Mouse (Mus musculus) frontal cortex, postnatal 25 days (tissue): ENCODE results near the gene Magi1.

Experiments used
- DNase-seq, 2 experiments: peaks; one replicate each; pipeline ENCODE4 v3.0.0; 2022; ENCODE audit warnings: low spot score in 2 of 2

Magi1 gene

DNA sequence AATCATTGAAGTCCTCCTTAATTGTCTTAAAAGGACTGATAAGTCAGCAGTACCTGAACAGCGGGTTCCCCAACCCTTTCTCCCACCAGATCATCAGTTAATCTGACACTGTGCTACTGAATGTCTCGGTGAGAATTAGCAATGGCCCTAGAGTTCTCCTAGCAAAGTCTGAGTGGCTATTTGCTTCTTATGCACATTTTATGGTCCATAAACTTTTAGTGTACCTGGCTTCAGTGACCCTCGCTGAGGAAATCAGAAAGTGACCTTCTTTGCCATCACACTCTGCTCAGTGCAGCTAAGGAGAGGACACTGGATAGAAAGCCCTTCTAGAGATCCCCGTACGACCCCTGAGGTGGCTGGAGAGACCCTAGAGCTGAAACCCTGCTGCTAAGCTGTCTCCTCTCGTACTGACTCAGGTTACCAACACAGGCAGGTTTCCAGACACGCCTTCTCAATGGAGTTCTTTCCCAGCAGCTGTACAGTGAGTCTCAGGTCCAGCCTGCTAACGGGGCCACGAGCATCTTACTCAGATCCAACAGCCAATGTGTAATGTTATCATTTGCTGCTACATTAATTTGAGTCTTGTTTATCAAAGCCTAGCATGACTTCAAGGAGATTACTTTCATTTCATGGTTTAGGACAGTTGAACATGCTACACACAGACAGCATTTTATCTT, 461.4 kb downstream of the Magi1 start:
- no peak for DNase-seq

DNA sequence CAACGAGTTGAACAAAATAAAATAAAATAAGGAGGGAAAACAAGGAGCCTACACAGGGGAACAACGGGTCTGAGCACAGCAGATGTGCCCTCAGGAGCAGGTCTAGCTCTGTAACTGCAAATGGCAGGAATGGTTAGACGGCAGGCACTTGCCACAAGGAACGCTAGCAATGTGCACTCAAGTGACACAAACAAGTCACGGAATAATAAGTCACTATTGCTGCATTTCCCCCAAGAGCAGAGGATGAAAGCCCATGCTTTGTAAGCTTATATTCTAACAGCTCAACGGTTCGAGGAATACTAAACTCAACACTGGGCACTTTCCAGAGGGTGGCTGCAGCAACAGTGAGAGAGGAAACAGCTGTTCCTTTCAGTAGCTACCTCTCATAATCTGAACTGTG, 462.2 kb downstream of the Magi1 start:
- DNase-seq = no peak

DNA sequence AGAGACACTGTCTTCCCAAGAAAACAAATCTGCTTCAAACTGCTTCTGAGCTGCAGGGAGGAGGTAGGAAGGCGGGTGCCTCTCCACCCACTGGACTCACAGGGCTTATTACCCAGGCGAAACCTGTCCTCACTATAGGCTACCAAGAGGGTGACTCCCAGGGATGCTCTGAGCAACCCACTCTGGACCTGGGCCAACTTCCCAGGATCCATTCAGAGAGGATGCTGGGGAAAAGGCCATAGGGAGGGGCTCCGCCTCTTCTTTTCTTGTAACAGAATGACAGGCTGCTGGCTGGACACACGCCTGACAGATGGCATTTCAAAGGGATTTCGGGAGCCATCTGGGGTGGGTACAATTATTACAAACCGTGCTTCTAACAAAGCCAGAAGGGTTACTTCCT, 463.8 kb downstream of the Magi1 start:
- DNase-seq = peak; percentile 36 to 40

DNA sequence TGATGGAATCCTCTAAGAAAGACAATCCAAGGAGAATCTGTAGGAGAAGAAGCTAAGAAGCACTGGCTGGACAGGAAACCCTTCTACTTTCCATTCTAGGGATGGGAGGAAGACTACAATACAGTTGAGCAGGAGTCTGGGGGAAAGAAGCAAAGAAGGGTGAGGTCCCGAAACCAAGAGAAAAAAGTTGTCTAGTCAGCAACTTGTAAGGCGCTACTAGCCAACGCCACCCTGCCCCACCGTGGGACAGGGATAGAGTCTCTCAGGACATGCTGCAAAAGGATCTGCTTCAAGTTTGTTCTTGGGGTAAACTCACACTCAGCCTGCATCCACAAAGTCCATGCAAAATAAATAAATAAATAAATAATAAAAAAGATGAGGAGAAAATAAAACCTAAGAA, 464.4 kb downstream of the Magi1 start:
- DNase-seq = no peak

DNA sequence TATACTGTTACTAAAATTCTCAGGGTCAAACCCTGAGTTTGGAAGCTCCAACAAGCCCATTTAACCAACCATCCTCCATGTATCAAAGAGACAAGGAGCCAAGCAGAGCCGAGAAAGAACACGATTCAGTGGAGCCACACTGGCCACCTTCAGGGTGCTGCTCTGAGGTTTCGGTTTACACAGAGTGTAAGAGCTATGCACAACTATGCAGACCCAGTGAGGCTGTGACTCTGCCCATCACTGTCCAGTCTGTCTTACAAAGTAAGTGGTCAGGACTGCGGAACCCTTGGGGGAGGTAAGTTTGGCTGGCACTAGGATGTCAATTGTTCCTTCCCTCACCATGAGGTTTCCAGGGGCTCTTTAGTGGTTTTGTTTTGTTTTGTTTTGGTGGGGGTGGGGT, 465.2 kb downstream of the Magi1 start:
- no peak for DNase-seq

DNA sequence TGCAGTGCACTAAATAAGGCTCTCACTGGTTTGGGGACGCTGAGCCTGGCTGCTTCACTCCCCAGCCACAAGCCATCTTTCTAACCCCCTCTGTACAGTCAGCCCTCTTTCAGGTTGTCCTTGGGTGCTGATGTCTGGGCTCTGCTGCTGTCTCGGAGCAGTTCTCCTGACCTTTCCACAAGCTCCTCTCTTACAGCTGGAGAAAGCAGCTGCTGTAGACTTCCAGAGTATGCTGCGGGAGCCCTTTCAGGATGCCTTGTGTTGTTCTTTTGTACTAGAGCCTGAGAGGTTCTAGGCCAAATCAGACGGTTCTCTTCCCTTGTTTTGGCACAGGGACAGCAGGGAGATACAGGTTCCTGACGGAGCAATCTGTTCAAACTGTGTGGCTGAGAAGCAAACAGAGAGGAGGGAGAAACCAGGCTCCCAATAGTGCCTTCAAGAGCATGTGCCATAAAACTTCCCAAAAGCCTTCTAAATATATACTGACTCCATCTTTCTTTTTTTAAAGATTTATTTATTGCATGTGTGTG, 478.2 kb downstream of the Magi1 start:
- no peak for DNase-seq

DNA sequence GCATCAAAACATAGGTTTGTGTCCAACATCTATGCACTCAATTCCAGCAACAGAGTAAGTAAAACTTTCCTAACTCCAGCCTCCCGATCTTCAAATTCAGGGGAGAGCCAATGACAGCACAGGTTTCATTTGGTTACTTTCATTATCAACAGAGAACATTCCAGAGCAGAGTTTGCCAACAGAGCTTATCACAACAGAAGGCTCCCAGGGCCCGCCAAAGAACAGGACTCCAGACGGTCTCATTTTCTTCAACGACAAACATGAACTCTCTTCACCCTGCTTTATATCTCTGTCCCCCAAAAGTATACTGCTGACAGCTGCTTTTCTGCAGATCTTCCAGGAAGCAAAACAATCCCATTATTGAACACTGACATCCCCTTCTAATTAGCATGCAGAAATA, 481.3 kb downstream of the Magi1 start:
- no peak for DNase-seq

DNA sequence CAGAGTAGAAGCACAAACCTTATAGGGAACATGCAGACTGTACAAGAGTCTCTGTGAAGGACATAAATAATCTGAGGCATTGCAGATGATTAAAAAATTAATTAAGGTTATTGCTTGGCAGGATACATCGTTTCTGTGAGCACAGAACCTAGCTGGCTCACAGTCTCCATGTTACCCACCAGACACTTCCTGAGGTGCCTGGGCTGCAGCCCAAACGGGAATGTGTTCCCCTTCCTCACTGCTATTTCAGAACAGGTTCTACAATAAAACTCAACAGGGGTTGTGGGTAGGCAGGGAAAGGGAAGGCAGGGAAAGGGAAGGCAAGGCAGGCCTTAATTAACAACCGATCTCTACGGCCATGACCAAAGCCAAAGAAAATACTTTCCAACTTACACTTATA, 483.3 kb downstream of the Magi1 start:
- no peak for DNase-seq

DNA sequence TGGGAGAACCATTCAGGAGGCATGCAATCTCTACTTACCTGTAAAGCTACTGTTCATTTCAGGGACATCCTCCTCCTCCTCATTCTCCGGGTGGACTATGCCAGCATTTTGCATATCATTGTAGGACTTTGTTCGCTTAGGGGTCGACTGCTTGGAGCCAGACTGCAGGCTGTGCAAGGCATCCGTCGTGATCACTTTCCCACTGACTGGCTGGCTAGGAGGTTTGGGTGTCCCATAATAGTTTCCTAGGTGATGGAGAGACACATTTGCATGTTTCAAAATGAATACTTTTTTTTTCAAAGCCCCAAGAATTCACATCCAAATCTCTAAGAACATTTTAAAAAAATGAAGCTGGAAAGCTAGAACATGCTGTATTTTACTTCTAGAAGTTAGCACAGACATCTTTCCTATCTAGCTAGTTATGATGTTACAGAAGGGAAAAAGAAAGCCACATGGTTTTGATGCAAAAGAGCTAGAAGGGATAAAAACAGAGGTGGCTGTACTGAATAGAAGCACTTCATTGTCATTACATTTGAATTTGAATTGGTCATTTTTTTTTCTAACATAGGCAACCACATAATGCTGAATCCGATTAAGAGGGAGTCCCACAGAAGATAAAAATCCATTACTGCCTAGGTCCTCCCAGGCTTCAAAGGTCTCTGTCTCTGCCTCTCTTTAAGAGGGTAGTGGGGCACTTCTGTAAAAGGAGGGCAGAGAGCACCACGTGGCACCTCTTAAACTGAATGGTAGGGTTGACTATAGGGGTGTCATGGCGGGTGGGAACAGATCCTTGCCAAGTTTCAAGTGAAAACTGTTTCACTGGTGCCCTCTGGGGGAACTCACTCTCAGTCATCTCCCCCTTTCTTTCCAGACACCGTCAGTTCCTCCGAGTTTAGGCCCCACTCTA, 491.2 kb downstream of the Magi1 start:
- DNase-seq = no peak

DNA sequence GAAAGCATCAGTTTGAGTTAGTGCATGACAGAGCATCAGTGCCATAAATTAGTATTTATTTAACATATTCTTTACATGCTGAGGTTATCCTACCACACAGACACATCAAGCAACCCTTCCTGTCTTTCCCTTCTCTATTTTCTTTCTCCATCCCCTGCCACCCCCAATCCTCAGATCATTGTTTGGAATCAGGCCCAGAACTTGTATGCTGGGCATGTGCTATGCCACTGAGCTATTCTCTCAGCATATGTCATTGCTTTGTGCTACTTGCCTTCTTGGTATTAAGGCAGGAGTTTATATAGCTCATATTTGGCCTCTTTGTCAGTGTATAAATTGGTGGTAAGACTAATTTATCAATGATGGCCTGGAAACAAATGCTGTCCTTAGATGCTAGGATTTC, 494.0 kb downstream of the Magi1 start:
- no peak for DNase-seq

DNA sequence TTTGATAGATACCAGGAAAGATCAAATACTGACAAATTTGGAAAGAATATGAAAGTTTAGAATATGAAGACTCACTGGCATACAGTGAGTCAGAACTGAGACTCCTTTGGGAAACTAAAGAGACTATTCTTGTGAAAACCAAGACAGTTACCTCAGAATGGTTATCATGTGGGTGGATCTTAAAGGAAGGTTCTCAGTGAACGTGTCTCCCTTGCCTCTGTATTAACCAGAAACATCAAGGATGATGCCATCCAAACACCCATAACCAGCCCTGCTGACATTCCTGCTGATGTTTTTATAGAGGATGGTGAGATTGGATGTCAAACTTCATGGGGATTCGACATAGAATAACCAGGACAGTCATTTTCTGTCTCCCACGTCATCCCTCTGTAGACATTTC, 496.7 kb downstream of the Magi1 start:
- DNase-seq = no peak

DNA sequence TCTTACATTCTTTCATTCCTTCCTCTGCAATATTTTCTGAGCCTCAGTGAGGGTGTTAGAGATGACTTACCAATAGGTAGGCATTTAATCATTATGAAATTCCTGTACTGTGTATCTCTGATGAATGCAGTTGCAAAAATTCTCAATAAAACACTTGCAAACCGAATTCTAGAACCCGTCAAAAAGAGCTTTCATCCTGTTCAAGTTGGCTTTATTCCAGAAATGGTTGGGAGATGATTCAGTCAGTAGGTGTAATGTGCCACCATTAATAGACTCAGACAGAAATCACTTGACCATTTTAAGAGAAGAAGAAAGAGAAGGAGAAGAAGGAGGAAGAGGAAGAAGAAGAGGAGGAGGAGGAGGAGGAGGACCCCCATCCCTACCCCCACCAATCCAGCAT, 497.5 kb downstream of the Magi1 start:
- DNase-seq = no peak

DNA sequence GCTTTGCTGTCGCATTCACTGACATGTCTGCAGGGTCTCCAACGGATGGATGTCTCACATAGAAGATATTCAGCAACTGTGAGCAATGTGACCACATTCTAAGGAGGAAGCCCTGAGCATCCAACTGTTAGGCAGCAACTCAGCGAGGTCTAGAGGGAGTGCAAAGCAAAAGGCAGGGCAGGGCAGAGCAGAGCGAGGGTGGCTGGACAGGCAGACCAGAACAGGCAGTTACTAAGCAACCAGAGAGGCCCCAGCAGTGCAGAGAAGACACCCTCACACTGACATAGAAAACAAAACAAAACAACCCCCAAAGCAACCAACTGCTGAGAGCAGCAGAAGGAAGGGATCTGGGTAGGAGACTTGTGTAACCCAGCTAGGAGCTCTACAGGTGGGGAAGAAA, 512.6 kb downstream of the Magi1 start:
- DNase-seq = no peak

DNA sequence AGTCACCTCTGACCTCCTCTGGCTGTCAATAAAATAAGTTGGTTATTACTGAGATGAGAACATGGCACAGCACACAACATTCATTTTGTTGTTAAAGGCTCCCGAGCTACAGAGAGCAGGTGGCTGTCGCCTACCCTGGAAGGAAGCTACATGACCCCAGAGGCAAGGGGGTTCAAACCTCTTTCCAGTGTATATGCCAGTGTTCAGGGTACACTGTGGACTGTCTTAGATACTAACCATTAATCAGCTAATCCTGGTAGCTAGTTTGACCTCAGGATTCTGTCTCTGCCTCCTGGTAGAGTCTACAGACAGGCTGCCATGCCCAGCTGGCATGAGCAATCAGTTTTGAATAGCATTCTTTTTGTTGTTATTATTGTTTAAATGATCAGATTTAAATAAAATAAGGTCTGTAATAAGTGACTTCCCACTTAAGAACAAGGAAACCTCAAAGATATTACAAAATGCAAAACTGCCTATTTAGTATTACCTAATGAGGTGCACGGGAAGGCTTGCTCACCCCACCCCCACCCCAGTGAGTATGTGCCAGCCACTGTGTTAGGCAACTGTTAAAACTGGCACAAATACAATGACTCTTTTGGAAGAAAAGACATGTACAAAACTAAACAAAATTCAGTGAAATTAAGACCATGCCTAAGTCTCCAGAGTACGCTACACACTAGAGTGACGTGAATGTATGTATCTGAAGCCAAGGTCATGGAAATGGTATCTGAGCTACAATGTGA, 513.3 kb downstream of the Magi1 start:
- DNase-seq = no peak

DNA sequence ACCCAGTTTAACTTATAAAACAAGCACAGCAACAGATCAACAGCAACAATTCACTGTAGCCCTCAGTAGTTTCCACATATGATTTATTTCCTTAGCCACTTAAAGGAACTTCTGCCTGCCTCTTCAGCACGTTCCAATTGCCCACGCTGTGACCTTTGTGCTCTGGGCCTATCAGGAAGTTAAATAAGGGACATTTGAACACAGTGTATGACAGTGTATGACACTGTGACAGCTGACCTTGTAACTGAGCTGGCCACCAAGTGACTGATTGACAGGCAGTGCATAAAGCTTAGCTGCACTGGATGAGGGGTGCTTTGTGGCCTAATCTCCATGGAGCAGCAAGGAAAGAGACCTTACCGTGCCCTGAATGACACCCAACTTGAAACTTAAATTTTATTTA, 525.6 kb downstream of the Magi1 start:
- no peak for DNase-seq

DNA sequence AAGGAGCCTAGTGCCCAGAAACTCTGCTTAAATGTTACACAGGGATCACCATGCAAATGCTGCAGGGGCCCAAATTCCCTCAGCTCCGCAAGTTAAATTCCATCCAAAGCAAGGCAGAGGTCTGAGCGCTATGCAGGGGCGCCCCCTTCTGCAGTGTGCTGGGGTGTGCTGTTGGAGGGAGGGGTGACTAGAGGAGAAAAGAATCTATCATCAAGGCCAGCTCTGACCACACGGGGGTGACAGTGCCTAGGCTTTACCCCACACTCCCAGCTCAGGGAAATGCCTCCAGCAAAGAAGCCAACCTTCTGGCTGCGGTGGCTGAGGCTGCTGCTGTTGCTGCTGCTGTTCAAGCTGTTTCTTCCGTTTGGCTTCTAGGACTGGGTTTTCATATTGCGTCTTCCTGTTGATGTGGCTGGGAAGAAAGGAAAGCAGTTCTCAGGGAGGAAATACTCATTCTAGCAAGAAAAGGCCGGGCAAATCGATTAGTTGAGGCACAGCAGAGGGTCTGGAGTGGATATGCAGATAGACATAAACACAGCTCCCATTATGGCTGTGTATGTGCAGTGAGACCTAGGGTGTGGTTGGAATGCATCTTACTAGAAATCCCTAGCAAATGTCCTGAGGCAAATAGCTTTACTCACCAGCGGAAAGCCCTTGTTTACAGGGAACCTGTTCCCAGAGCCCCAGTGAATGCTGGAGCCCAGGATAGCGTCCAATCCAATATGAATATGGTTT, 526.2 kb downstream of the Magi1 start:
- peak; percentile 78 to 81 for DNase-seq

DNA sequence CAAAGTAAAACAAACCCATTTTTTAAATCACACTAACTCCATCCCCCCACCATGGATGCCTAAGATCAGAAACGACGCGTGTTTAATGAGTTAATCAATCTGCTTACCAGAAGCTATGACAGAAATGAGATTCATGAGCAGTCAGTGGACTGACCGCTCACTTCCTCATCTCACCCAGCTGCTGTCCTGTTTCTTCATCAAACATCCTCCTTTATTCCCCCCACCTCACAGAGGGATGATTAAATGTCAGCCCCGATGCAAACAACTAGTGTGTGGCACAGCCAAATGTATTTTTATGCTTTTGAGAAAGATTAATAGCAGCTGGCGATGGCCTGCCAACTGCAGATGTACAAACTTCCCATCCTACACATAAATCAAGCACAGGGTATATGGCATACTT, 540.6 kb downstream of the Magi1 start:
- no peak for DNase-seq

DNA sequence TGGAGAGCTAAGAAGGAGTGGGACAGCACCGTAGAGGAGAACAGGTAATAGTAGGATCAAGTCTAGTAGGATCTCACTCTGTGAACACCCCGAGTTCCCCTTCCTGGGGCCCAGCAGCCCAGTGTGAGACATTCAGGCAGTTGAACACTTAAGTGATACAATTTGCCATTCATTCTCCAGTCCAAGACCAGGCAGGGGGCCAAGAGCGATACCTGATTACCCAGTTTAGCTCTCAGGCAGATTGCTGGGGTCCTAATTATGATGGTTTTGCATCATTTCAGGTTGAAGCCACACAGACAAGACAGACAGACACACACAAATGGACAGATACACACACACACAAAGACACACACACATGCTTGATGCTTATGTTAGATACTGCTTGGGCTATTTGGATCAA, 543.9 kb downstream of the Magi1 start:
- DNase-seq = no peak

DNA sequence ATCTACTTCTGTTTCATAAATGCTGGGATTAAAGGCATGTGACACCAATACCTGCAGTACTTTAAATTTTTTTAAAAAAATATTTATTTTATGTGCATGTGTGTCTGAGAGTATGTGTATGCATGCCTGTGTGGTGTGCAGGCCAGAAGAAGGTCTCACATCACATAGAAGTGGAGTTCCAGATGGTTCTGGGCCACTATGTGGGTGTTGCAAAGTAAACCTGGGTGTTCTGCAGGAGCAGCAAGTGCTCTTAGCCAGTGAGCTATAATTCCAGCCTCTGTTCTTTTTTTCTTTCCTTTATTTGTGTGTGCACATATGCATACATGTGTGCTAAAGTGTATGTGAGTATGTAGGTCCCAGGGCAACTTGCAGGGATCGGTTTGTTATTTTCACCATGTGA, 546.6 kb downstream of the Magi1 start:
- no peak for DNase-seq

DNA sequence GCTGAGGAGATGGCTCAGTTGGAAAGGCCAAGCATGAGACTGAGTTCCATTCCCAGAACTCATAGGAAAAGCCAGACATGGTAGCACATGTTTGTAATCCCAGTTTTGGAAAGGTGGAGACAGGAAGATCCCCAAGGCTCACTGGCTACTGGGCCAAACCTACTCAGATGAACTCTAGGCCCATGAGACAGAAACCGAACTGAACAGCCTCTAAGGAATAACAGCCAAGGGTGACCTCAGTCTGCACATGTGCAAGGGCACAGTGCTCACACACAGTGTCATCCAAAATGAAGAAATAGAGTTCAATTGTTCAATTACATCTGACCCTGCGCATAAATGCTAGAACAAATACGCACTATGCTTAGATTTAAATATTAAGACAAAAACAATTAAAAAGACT, 547.6 kb downstream of the Magi1 start:
- DNase-seq = no peak

DNA sequence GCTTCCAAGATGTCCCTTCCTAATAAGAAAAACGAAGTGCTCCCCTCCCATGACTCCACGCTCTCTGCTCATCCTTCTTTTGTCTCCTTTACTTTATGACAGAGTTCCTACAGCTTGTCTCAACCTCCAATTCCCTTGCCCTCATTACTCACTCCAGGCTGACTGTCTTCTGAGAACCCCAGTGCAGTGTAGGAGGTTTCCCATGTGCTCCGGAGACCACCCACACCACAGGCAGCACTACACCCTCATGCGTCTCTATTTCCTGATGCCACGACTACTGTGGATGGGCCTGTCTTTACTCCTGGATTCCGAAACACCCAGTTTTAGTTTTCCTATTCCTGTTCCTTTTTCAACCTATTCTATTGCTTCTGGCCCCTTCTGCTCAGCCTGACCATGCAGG, 549.9 kb downstream of the Magi1 start:
- no peak for DNase-seq

DNA sequence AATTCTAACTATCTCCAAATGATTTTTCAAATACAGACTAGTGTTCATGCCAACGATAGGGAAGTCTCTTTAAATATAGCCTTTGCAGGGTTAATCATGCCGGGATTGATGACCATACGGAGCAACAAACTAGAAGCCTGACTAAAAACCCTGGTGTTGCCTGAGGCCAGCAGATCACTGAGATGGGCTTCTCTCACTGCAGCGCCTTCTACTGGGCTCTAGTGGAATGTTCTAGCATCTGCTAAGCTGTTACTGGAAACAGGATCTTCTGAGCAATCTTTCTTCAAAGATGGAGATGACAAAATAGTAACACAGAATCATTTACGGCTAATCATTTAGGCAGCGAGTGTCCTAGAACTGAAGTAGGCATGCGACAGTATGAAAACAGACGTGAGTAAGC, 554.0 kb downstream of the Magi1 start:
- DNase-seq = no peak
